Mouse (Mus musculus) kidney, embryonic 15.5 days (tissue): Measurements from ENCODE around the gene Nmrk2. TPM values are rescaled to one million over a fixed set of nuclear protein-coding genes. Genes with fewer than 3 reads are reported as not detected.

Source experiments
- polyA plus RNA-seq: library from polyadenylated mRNA; unstranded; fragments of >200 nt; fragmentation: Nextera tagmentation; extraction: Ambion mirVana; gene quantifications from 2 replicates; pipeline ENCODE4 v1.2.1, GENCODE M21; 2015

Gene Nmrk2
- polyA plus RNA-seq, 1 experiment from 2014 or later, result not detected

Other genes starting within 250 kb of the Nmrk2 start
- 5.0 and 5.6 TPM in 2 replicates for gene Gng7, start 187.1 kb downstream of the Nmrk2 start, polyA plus RNA-seq
- gene Diras1, start 176.4 kb downstream of the Nmrk2 start, polyA plus RNA-seq, result 0.19 and 0.23 TPM in 2 replicates
- 13.7 and 16.3 TPM in 2 replicates for gene Slc39a3, start 164.6 kb downstream of the Nmrk2 start, polyA plus RNA-seq
- gene Sgta, start 141.9 kb downstream of the Nmrk2 start, polyA plus RNA-seq, result 201 and 226 TPM in 2 replicates
- 62.5 and 67.4 TPM in 2 replicates for gene Thop1, start 132.0 kb downstream of the Nmrk2 start, polyA plus RNA-seq
- 0.64 and 0.77 TPM in 2 replicates for gene Creb3l3, start 103.2 kb downstream of the Nmrk2 start, polyA plus RNA-seq
- 182 and 202 TPM in 2 replicates for gene Map2k2, start 96.1 kb downstream of the Nmrk2 start, polyA plus RNA-seq
- 25.6 and 26.6 TPM in 2 replicates for gene Zbtb7a, start 66.8 kb downstream of the Nmrk2 start, polyA plus RNA-seq
- gene Pias4, start 34.1 kb downstream of the Nmrk2 start, polyA plus RNA-seq, result 48.6 and 51.2 TPM in 2 replicates
- gene Eef2, start 25.4 kb downstream of the Nmrk2 start, polyA plus RNA-seq, result 563 and 597 TPM in 2 replicates
- gene Dapk3, start 19.0 kb downstream of the Nmrk2 start, polyA plus RNA-seq, result 41.0 and 47.9 TPM in 2 replicates
- not detected in 2 replicates for gene 4930442H23Rik, start 18.2 kb downstream of the Nmrk2 start, polyA plus RNA-seq
- gene Atcay, start 28.8 kb upstream of the Nmrk2 start, polyA plus RNA-seq, result 0.28 and 0.51 TPM in 2 replicates
- gene Zfr2, start 31.1 kb upstream of the Nmrk2 start, polyA plus RNA-seq, result 6.8 and 7.3 TPM in 2 replicates
- gene Matk, start 50.9 kb upstream of the Nmrk2 start, polyA plus RNA-seq, result 5.8 and 6.8 TPM in 2 replicates
- 230 and 244 TPM in 2 replicates for gene Mrpl54, start 64.9 kb upstream of the Nmrk2 start, polyA plus RNA-seq
- gene Apba3, start 64.9 kb upstream of the Nmrk2 start, polyA plus RNA-seq, result 59.7 and 63.4 TPM in 2 replicates
- 15.9 and 18.1 TPM in 2 replicates for gene Tjp3, start 89.5 kb upstream of the Nmrk2 start, polyA plus RNA-seq
- 51.0 and 61.3 TPM in 2 replicates for gene Pip5k1c, start 90.9 kb upstream of the Nmrk2 start, polyA plus RNA-seq
- 38.8 and 44.2 TPM in 2 replicates for gene Cactin, start 119.1 kb upstream of the Nmrk2 start, polyA plus RNA-seq
- gene Tbxa2r, start 126.7 kb upstream of the Nmrk2 start, polyA plus RNA-seq, result 14.4 and 18.3 TPM in 2 replicates
- gene Gipc3, start 141.2 kb upstream of the Nmrk2 start, polyA plus RNA-seq, result 0.08 TPM in 1 of 2 replicates, not detected in the other
- 87.0 and 94.6 TPM in 2 replicates for gene Hmg20b, start 148.4 kb upstream of the Nmrk2 start, polyA plus RNA-seq
- 10.3 and 11.5 TPM in 2 replicates for gene Mfsd12, start 155.4 kb upstream of the Nmrk2 start, polyA plus RNA-seq
- gene 4930404N11Rik, start 163.8 kb upstream of the Nmrk2 start, polyA plus RNA-seq, result 0.62 and 1.6 TPM in 2 replicates
- 105 and 114 TPM in 2 replicates for gene Fzr1, start 176.5 kb upstream of the Nmrk2 start, polyA plus RNA-seq
- gene Dohh, start 182.4 kb upstream of the Nmrk2 start, polyA plus RNA-seq, result 79.7 and 82.2 TPM in 2 replicates
- gene Gm48551, start 182.4 kb upstream of the Nmrk2 start, polyA plus RNA-seq, result 2.5 and 4.1 TPM in 2 replicates
- 1.6 and 2.1 TPM in 2 replicates for gene Gm48552, start 187.0 kb upstream of the Nmrk2 start, polyA plus RNA-seq
- 26.0 and 29.4 TPM in 2 replicates for gene Smim24, start 191.0 kb upstream of the Nmrk2 start, polyA plus RNA-seq